Mouse (Mus musculus) CH12.LX (cell line): Measurements from ENCODE around the gene Dusp22. TPM values are rescaled to one million over a fixed set of nuclear protein-coding genes. Genes with fewer than 3 reads are reported as not detected.
A peak's percentile ranks its signal among the peaks of the same experiment; 100 is the strongest.

Experiments used
- DNase-seq: peaks from one replicate; pipeline ENCODE4 v3.0.0-alpha.2; 2013; ENCODE audit errors: extremely low read depth
- H3K27ac ChIP-seq: 2 replicates; pipeline ENCODE4 v1.5.1; 2012; ENCODE audit warnings: low read depth, mild to moderate bottlenecking, control low read depth, moderate library complexity; ENCODE audit not compliant: insufficient read depth
- H3K27me3 ChIP-seq: replicated peaks from 2 replicates; pipeline ENCODE3; 2012; ENCODE audit warnings: inconsistent platforms
- H3K36me3 ChIP-seq, 2 experiments: replicated peaks in 1 of 2; 2 replicates each; pipeline versions ENCODE3 to v1.6.1; 2012; ENCODE audit warnings: inconsistent platforms in 1 of 2, low read length in 1 of 2, mild to moderate bottlenecking in 1 of 2, mixed read lengths in 1 of 2, moderate library complexity in 1 of 2; ENCODE audit not compliant: control insufficient read depth in 1 of 2, insufficient read depth in 1 of 2
- H3K4me1 ChIP-seq, 2 experiments: 2 replicates each; pipeline ENCODE4 v1.6.1; 2012; ENCODE audit warnings: inconsistent platforms in 1 of 2, moderate library complexity in 1 of 2; ENCODE audit not compliant: insufficient read depth in 2 of 2, control insufficient read depth in 1 of 2
- H3K4me2 ChIP-seq: 2 replicates; pipeline ENCODE4 v1.6.1; 2012; ENCODE audit warnings: low read depth, mild to moderate bottlenecking, control low read depth; ENCODE audit not compliant: poor library complexity, insufficient read depth, severe bottlenecking
- H3K4me3 ChIP-seq, 3 experiments: fragments of 150-350 bp in 1 of 3; sonication (generic) in 1 of 3; replicated peaks in 1 of 3; 2 replicates each; pipeline versions ENCODE3 to v1.5.1; 2011 to 2012; ENCODE audit warnings: low read depth in 2 of 3, low read length in 2 of 3, mild to moderate bottlenecking in 2 of 3, moderate library complexity in 2 of 3, control low read depth in 1 of 3, improper control_type of control experiment in 1 of 3, inconsistent platforms in 1 of 3, mixed read lengths in 1 of 3; ENCODE audit not compliant: poor library complexity in 1 of 3
- H3K79me2 ChIP-seq: replicated peaks from 2 replicates; pipeline ENCODE4 v1.6.1; 2012; ENCODE audit warnings: mild to moderate bottlenecking, moderate library complexity; ENCODE audit not compliant: control insufficient read depth, poor library complexity, insufficient read depth, severe bottlenecking; ENCODE audit errors: extremely low read depth
- H3K9ac ChIP-seq: 2 replicates; pipeline ENCODE4 v1.6.1; 2012; ENCODE audit warnings: low read depth, mild to moderate bottlenecking, control low read depth, moderate library complexity; ENCODE audit not compliant: insufficient read depth
- H3K9me3 ChIP-seq: replicated peaks from 2 replicates; pipeline ENCODE3; 2012; ENCODE audit warnings: low read length, inconsistent platforms, mixed read lengths
- BHLHE40 ChIP-seq: IDR thresholded peaks from 2 replicates; pipeline ENCODE4 v1.6.1; 2011; ENCODE audit warnings: mild to moderate bottlenecking, low read depth, low read length, improper control_type of control experiment
- CHD1 ChIP-seq: IDR thresholded peaks from 2 replicates; pipeline ENCODE4 v1.6.1; 2012; ENCODE audit warnings: low read depth, low read length, improper control_type of control experiment, inconsistent platforms
- CHD2 ChIP-seq: IDR thresholded peaks from 2 replicates; pipeline ENCODE4 v1.6.1; 2011; ENCODE audit warnings: low read length, improper control_type of control experiment
- EP300 ChIP-seq: IDR thresholded peaks from 2 replicates; pipeline ENCODE4 v1.6.1; 2011; ENCODE audit warnings: low read length, improper control_type of control experiment
- ETS1 ChIP-seq: conservative IDR thresholded peaks from 2 replicates; pipeline ENCODE4 v1.6.1; 2012; ENCODE audit warnings: low read depth, mild to moderate bottlenecking, inconsistent platforms, low read length, improper control_type of control experiment, moderate library complexity
- GABPA ChIP-seq: IDR thresholded peaks from 2 replicates; pipeline ENCODE4 v1.6.1; 2012; ENCODE audit warnings: low read depth, low read length, improper control_type of control experiment, inconsistent platforms; ENCODE audit not compliant: insufficient replicate concordance
- IRF4 ChIP-seq: IDR thresholded peaks from 2 replicates; pipeline ENCODE4 v1.6.1; 2014; ENCODE audit warnings: low read depth, mild to moderate bottlenecking, inconsistent platforms, low read length, improper control_type of control experiment
- JUN ChIP-seq: IDR thresholded peaks from 2 replicates; pipeline ENCODE4 v1.6.1; 2011; ENCODE audit warnings: low read depth, mild to moderate bottlenecking, low read length, improper control_type of control experiment, moderate library complexity; ENCODE audit not compliant: insufficient read depth
- KAT2A ChIP-seq: IDR thresholded peaks from 2 replicates; pipeline ENCODE4 v1.6.1; 2012; ENCODE audit warnings: low read length, improper control_type of control experiment, inconsistent platforms; ENCODE audit not compliant: insufficient replicate concordance
- MAX ChIP-seq: IDR thresholded peaks from 2 replicates; pipeline ENCODE4 v1.6.1; 2011; ENCODE audit warnings: low read length, improper control_type of control experiment
- MXI1 ChIP-seq: IDR thresholded peaks from 2 replicates; pipeline ENCODE4 v1.6.1; 2011; ENCODE audit warnings: mild to moderate bottlenecking, low read depth, low read length, improper control_type of control experiment
- MYC ChIP-seq: IDR thresholded peaks from 2 replicates; pipeline ENCODE4 v1.6.1; 2011; ENCODE audit warnings: low read depth, mild to moderate bottlenecking, improper control_type of control experiment, low read length
- POLR2AphosphoS2 ChIP-seq: IDR thresholded peaks from 2 replicates; pipeline ENCODE4 v1.6.1; 2011; ENCODE audit warnings: low read depth, low read length, improper control_type of control experiment
- SIN3A ChIP-seq: IDR thresholded peaks from 2 replicates; pipeline ENCODE4 v1.6.1; 2012; ENCODE audit warnings: low read length, improper control_type of control experiment, inconsistent platforms
- SMC3 ChIP-seq: IDR thresholded peaks from 2 replicates; pipeline ENCODE4 v1.6.1; 2011; ENCODE audit warnings: low read depth, low read length, improper control_type of control experiment
- TBP ChIP-seq: conservative IDR thresholded peaks from 2 replicates; pipeline ENCODE4 v1.6.1; 2011; ENCODE audit warnings: low read depth, low read length, improper control_type of control experiment
- TCF12 ChIP-seq: IDR thresholded peaks from 2 replicates; pipeline ENCODE4 v1.6.1; 2014; ENCODE audit warnings: low read depth, mild to moderate bottlenecking, inconsistent platforms, low read length, improper control_type of control experiment
- ZKSCAN1 ChIP-seq: IDR thresholded peaks from 2 replicates; pipeline ENCODE4 v1.6.1; 2012; ENCODE audit warnings: low read depth, inconsistent platforms, low read length, improper control_type of control experiment, borderline replicate concordance
- dilution Hi-C: fragments of 300-500 bp; cut with MboI; formaldehyde crosslinking; loops from 2 replicates; pipeline ENCODE4 v1.14.3; 2020; ENCODE audit warnings: low sequenced_read_pairs; ENCODE audit not compliant: extremely low pct_unique_long_range_greater_than_20kb, extremely low pct_ligation_motif_present
- in situ Hi-C: fragments of 300-500 bp; cut with MboI; formaldehyde crosslinking; loops from 3 replicates; pipeline ENCODE4 v1.14.3; 2019; ENCODE audit warnings: low sequenced_read_pairs, low pct_ligation_motif_present, low pct_unique_long_range_greater_than_20kb, mixed read lengths
- polyA plus RNA-seq: library from polyadenylated mRNA; unstranded; fragments of >175 nt; gene quantifications from 2 replicates; pipeline ENCODE4 v1.2.1, GENCODE M21; 2012; ENCODE audit warnings: low read depth; ENCODE audit not compliant: insufficient read length
- total RNA-seq, 2 experiments: library from RNA; depleted of rRNA; stranded (reverse); fragments of 300-350 nt in 1 of 2; fragments of >200 nt in 1 of 2; gene quantifications; 2 replicates each; pipeline ENCODE4 v1.2.3; 2012 to 2014

Dusp22 gene
- total and polyA plus RNA-seq, 3 experiments: 18.0 to 28.7 (median 22.5) TPM

- H3K79me2 ChIP-seq: no peaks in the 10 kb centered on the region
- peaks cover 2% of the 10 kb centered on the region for H3K9me3 ChIP-seq
- H3K36me3 ChIP-seq: no peaks in the 10 kb centered on the region
- H3K4me2 ChIP-seq: peak overlapping the region; percentile 35
- H3K9ac ChIP-seq: peak overlapping the region; percentile 50; the same call in 1 of the 2 replicates
- dilution Hi-C loops: no loop called here
- H3K27me3 ChIP-seq: no peaks in the 10 kb centered on the region
- H3K27ac ChIP-seq: peak overlapping the region; percentile 97
- H3K4me1 ChIP-seq: peaks cover 45 to 85% of the 10 kb centered on the region in 2 experiments
- no peak overlapping the region for H3K4me3 ChIP-seq
- in situ Hi-C loops: no loop called here
- DNase-seq: no peak
- TF ChIP-seq IRF4 (peak; percentile 47), MYC (peak; percentile 82), SIN3A (no peak), EP300 (peak; percentile 64), TBP (0 out of 2 replicates have a peak, but pooled peaks have one; percentile 8)
These were observed 77.5 kb downstream of the Dusp22 start for GRCm38 (mm10) chr13:30737257-30737656.

DNA sequence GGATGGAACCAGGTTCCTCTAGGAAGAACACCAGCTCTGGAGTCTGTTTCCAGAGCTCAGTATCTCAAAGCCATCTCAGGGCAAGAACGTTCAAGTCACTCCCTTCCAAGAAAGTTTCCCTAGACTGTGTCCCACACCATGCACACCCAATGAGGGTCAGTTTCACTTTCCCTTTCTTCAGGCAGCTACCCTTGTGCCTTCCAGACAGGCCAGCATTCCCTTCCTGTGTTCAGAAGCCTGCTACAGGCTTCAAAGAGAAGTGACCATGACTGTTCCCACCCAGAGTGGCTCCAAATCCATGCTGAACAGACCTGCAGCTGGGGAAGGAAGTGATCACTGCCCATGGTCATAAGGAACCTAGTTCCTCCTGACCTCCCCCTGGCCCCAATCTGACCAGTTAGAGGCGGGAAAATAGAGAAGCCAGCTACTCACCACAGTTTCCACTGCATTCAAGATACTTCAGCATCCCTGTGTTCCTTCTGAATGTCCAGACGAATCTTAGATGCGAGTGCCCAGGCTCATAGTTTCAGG, 78.6 kb downstream of the Dusp22 start:
- H3K4me3 ChIP-seq: no peak overlapping the region
- no peak for DNase-seq
- in situ Hi-C loops (no loop called here), dilution Hi-C loops (no loop called here)
- peak overlapping the region; percentile 95 for H3K27ac ChIP-seq
- H3K9ac ChIP-seq: peak overlapping the region; percentile 50
- H3K4me1 ChIP-seq: peaks cover 51 to 89% of the 10 kb centered on the region in 2 experiments
- peak; percentile 39 for TF ChIP-seq ETS1
- TF ChIP-seq KAT2A: no peak
- 0 out of 2 replicates have a peak, but pooled peaks have one; percentile 16 for TF ChIP-seq BHLHE40
- TF ChIP-seq MYC: 0 out of 2 replicates have a peak, but pooled peaks have one; percentile 26
- TF ChIP-seq SMC3: no peak
- TF ChIP-seq MXI1: no peak
- TF ChIP-seq GABPA: no peak
- no peak for TF ChIP-seq ZKSCAN1
- TF ChIP-seq POLR2AphosphoS2: 0 out of 2 replicates have a peak, but pooled peaks have one; percentile 44
- no peak for TF ChIP-seq SIN3A
- no peak for TF ChIP-seq CHD2
- no peak for TF ChIP-seq JUN
- TF ChIP-seq TCF12: 0 out of 2 replicates have a peak, but pooled peaks have one; percentile 41
- TF ChIP-seq MAX: no peak
- TF ChIP-seq CHD1: no peak
- peak; percentile 55 for TF ChIP-seq IRF4
- H3K27me3 ChIP-seq: no peaks in the 10 kb centered on the region
- H3K9me3 ChIP-seq: peaks cover 2% of the 10 kb centered on the region
- H3K79me2 ChIP-seq: no peaks in the 10 kb centered on the region
- no peaks in the 10 kb centered on the region for H3K36me3 ChIP-seq
- peak overlapping the region; percentile 53 for H3K4me2 ChIP-seq
